Mouse (Mus musculus) embryonic facial prominence, embryonic 11.5 days (tissue): ENCODE measurements at regions not wholly inside any gene's neighbourhood (a gene's known extent, or its start where the extent isn't known, plus 50 kb on each side); places are given as distances from the start of the nearest gene placed in this dataset.

Experiments
- ATAC-seq: fragments of 200-750 bp; cut with Nextera tagmentation; replicated peaks from 2 replicates; pipeline ENCODE4 v1.8.0; 2017; ENCODE audit warnings: low read depth; ENCODE audit not compliant: insufficient number of reproducible peaks, low FRiP score, low TSS enrichment
- DNase-seq: peaks from one replicate; pipeline ENCODE4 v3.0.0-alpha.2; 2015; ENCODE audit warnings: low spot score
- H3K27ac ChIP-seq: fragments of 300-500 bp; sonication (generic); replicated peaks from 2 replicates; pipeline ENCODE4 v1.5.1; 2014; ENCODE audit warnings: mild to moderate bottlenecking, low read depth, low read length, control low read depth
- H3K27me3 ChIP-seq: fragments of 300-500 bp; sonication (generic); 2 replicates; pipeline ENCODE4 v1.6.1; 2014; ENCODE audit warnings: mild to moderate bottlenecking, low read length, moderate library complexity, mixed read lengths; ENCODE audit not compliant: control insufficient read depth, insufficient read depth
- H3K36me3 ChIP-seq: fragments of 300-500 bp; sonication (generic); replicated peaks from 2 replicates; pipeline ENCODE4 v1.6.1; 2014; ENCODE audit warnings: low read depth, mild to moderate bottlenecking, low read length, moderate library complexity, mixed read lengths; ENCODE audit not compliant: control insufficient read depth, insufficient read depth
- H3K4me1 ChIP-seq: fragments of 300-500 bp; sonication (generic); 2 replicates; pipeline ENCODE4 v1.6.1; 2014; ENCODE audit warnings: low read length, mixed read lengths; ENCODE audit not compliant: control insufficient read depth, insufficient read depth
- H3K4me2 ChIP-seq: fragments of 300-500 bp; sonication (generic); 2 replicates; pipeline ENCODE4 v1.6.1; 2014; ENCODE audit warnings: low read depth, mild to moderate bottlenecking, control low read depth, low read length, moderate library complexity
- H3K4me3 ChIP-seq: fragments of 300-500 bp; sonication (generic); 2 replicates; pipeline ENCODE4 v1.5.1; 2014; ENCODE audit warnings: low read depth, low read length, control low read depth
- H3K9ac ChIP-seq: fragments of 300-500 bp; sonication (generic); replicated peaks from 2 replicates; pipeline ENCODE4 v1.6.1; 2014; ENCODE audit warnings: mild to moderate bottlenecking, control low read depth, low read length
- H3K9me3 ChIP-seq: fragments of 300-500 bp; sonication (generic); replicated peaks from 2 replicates; pipeline ENCODE4 v1.6.1; 2016; ENCODE audit warnings: mild to moderate bottlenecking, low read length, inconsistent platforms, mixed read lengths; ENCODE audit not compliant: control insufficient read depth
- WGBS: fragments of 180-500 bp; shearing (Covaris S2); extraction: QIAGEN DNeasy Blood & Tissue Kit; methylation state at CpG from one replicate; pipeline ENCODE4 v1.1.7; 2014; 5-methylcytosine and 5-hydroxymethylcytosine counted together

- no peaks in the 10 kb centered on the region for H3K9me3 ChIP-seq
- ATAC-seq = no peak
- H3K36me3 ChIP-seq = no peaks in the 10 kb centered on the region
- no peaks in the 10 kb centered on the region for H3K4me1 ChIP-seq
- no peak overlapping the region for H3K9ac ChIP-seq
- H3K4me3 ChIP-seq = no peak overlapping the region
- H3K4me2 ChIP-seq = no peak overlapping the region
- no peaks in the 10 kb centered on the region for H3K27me3 ChIP-seq
- WGBS = 81% methylated on average over 6 of the region's 6 CpGs
- H3K27ac ChIP-seq = no peak overlapping the region
- DNase-seq = no peak
These were observed 179.0 kb upstream of the Klf3 start for GRCm38 (mm10) chr5:64624205-64624604.

- 74% methylated on average over 4 of the region's 4 CpGs for WGBS
- Histone ChIP-seq H3K9me3 (no peaks in the 10 kb centered on the region), H3K9ac (no peak overlapping the region), H3K36me3 (no peaks in the 10 kb centered on the region), H3K27me3 (no peaks in the 10 kb centered on the region), H3K27ac (no peak overlapping the region), H3K4me3 (no peak overlapping the region), H3K4me2 (no peak overlapping the region), H3K4me1 (no peaks in the 10 kb centered on the region)
- DNase-seq (no peak), ATAC-seq (no peak)
These were observed 177.8 kb upstream of the Klf3 start for GRCm38 (mm10) chr5:64625421-64625820.

GRCm38 (mm10) chr5:64625841-64626298 is 177.3 kb upstream of the Klf3 start:
- Histone ChIP-seq H3K27ac (no peak overlapping the region), H3K4me2 (no peak overlapping the region)

GRCm38 (mm10) chr5:64626351-64626750 is 176.8 kb upstream of the Klf3 start:
- no peak overlapping the region for H3K4me3 ChIP-seq
- H3K4me1 ChIP-seq = no peaks in the 10 kb centered on the region
- no peaks in the 10 kb centered on the region for H3K27me3 ChIP-seq
- H3K9me3 ChIP-seq = no peaks in the 10 kb centered on the region
- ATAC-seq = no peak
- 51% methylated on average over 9 of the region's 9 CpGs for WGBS
- H3K36me3 ChIP-seq = no peaks in the 10 kb centered on the region
- H3K4me2 ChIP-seq = no peak overlapping the region
- H3K27ac ChIP-seq = no peak overlapping the region
- no peak for DNase-seq
- no peak overlapping the region for H3K9ac ChIP-seq

More at GRCm38 (mm10) chr5:64625841-64626298, 177.3 kb upstream of the Klf3 start:
- 55% methylated on average over 6 of the region's 6 CpGs for WGBS
- Histone ChIP-seq H3K36me3 (no peaks in the 10 kb centered on the region), H3K4me1 (no peaks in the 10 kb centered on the region), H3K9ac (no peak overlapping the region), H3K27me3 (no peaks in the 10 kb centered on the region), H3K4me3 (no peak overlapping the region), H3K9me3 (no peaks in the 10 kb centered on the region)
- no peak for DNase-seq
- ATAC-seq = no peak

DNA sequence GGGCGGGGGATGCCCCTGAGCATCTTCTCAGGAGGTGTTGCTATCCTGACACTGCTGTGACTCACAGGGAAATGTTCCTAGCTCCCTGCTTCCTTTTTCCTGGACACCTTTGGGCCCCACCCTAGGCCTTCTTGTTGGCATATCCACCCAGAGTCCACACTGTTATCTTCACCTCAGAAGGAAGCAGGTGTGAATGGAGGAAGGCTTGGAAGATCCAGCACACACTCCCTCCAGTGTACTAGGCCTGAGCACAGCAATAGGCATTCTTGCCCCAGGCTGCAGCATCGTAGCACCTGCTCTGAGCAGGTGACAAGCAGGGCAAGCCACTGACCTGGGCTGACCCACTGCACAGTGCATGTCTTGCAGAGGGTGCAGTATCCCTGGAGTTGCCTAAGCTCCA is 172.6 kb upstream of the Klf3 start:
- no peaks in the 10 kb centered on the region for H3K4me1 ChIP-seq
- no peak for DNase-seq
- no peak overlapping the region for H3K9ac ChIP-seq
- WGBS = 74% methylated on average over 2 of the region's 2 CpGs
- no peak overlapping the region for H3K4me2 ChIP-seq
- no peaks in the 10 kb centered on the region for H3K36me3 ChIP-seq
- no peaks in the 10 kb centered on the region for H3K27me3 ChIP-seq
- no peak overlapping the region for H3K27ac ChIP-seq
- no peak for ATAC-seq
- H3K4me3 ChIP-seq = no peak overlapping the region
- no peaks in the 10 kb centered on the region for H3K9me3 ChIP-seq

GRCm38 (mm10) chr5:64632171-64632570 is 171.0 kb upstream of the Klf3 start:
- Histone ChIP-seq H3K9me3 (no peaks in the 10 kb centered on the region), H3K36me3 (no peaks in the 10 kb centered on the region), H3K9ac (no peak overlapping the region), H3K27ac (no peak overlapping the region), H3K4me3 (no peak overlapping the region), H3K4me2 (no peak overlapping the region), H3K27me3 (no peaks in the 10 kb centered on the region), H3K4me1 (no peaks in the 10 kb centered on the region)
- DNase-seq (no peak), ATAC-seq (no peak)
- 85% methylated on average over 5 of the region's 5 CpGs for WGBS

- Histone ChIP-seq H3K27me3 (no peaks in the 10 kb centered on the region), H3K4me3 (no peak overlapping the region), H3K27ac (no peak overlapping the region), H3K9me3 (no peaks in the 10 kb centered on the region), H3K9ac (no peak overlapping the region), H3K36me3 (no peaks in the 10 kb centered on the region), H3K4me1 (no peaks in the 10 kb centered on the region), H3K4me2 (no peak overlapping the region)
- DNase-seq = no peak
- ATAC-seq = no peak
- 76% methylated on average over 8 of the region's 8 CpGs for WGBS
These were observed 169.2 kb upstream of the Klf3 start for GRCm38 (mm10) chr5:64634008-64634407.

DNA sequence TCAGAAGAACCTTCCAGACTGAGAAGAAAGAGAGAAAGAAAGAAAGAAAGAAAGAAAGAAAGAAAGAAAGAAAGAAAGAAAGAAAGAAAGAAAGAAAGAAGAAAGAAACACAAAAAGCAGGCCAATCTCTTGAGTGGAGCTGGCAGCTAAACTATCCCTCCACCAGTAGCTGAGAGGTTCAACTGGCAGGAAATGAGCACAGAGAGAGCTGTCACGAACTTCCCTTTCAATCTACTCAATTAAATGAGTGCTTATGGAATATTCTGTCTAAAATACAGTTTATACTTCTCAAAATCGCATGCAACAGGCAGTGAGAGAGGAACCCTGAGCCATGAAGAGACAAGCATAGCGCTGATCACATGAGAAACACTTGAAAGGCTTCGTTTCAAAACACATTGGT is 168.5 kb upstream of the Klf3 start:
- no peaks in the 10 kb centered on the region for H3K36me3 ChIP-seq
- WGBS = 77% methylated on average over 4 of the region's 4 CpGs

More for the DNA sequence above, 168.5 kb upstream of the Klf3 start:
- Histone ChIP-seq H3K27ac (no peak overlapping the region), H3K4me3 (no peak overlapping the region), H3K4me1 (no peaks in the 10 kb centered on the region), H3K27me3 (no peaks in the 10 kb centered on the region), H3K9ac (no peak overlapping the region), H3K4me2 (no peak overlapping the region), H3K9me3 (no peaks in the 10 kb centered on the region)
- DNase-seq (no peak), ATAC-seq (no peak)
